Comparison of ENCODE assay signal across 8 mouse cellular contexts in the genomic region with DNA sequence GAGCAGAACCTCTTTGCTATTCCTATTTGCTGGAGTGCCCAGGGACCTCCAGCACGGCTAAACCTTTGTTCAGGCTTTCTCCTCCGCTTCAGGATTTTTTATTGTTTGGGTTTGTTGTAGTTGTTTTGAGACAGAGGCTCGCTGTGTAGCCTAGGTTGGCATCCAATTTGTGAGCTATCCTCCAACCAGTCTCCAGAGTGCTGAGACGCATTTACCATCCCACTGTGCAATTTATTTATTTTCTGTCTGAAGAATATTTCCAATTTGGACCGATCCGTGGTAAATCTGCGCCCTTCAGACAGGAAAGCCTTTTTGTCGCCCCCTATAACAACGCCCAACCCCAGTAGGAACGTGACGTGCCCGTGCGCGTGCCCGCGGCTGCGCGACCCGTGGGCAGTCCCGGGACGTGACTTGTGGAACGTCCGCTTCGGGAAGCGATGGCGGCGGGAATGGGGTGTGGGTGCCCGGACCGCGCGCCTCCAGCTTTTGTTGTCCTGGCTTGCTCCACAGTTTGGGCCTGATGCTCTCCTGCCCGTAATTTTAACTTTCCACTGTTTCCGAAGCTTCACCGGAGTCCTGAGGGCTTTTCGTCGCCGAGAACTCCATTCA. TPM values are rescaled to one million over a fixed set of nuclear protein-coding genes. Genes with fewer than 3 reads are reported as not detected.
DNase-seq lines count a peak whose midpoint lies in the region; ATAC-seq and TF ChIP-seq lines count a peak whose summit lies in the region.

No protein-coding gene starts in this region.

- H3K4me1 ChIP-seq in cortical plate, adult 2 months (ENCODE audit: control insufficient read depth, insufficient read depth, low read length), result peaks cover 2% of the 10 kb centered on the region; the same call in 1 of the 2 replicates

- DNase-seq in ZHBTc4 (ENCODE audit: low read depth, low spot score), result peak; percentile 92
- peak; percentile 92 for DNase-seq in gastrocnemius, postnatal 10 days
- peak; percentile 77 for DNase-seq in hindlimb bud, embryonic 11.5 days (ENCODE audit: extremely low spot score, low read depth, low spot score)
- DNase-seq in left cerebral cortex, adult 9 months (ENCODE audit: low spot score in 2 of 2), result peak; percentile 11 to 92
- peak; percentile 93 to 95 for DNase-seq in right cerebral cortex, postnatal 10 days (ENCODE audit: low spot score in 2 of 2)
- peak; percentile 93 for DNase-seq in urinary bladder, postnatal 14 days (ENCODE audit: low spot score)

- ATAC-seq in megakaryocyte, adult 5-6 weeks (ENCODE audit: poor library complexity, severe bottlenecking), result peak; percentile 63

- peak; percentile 85 for TF ChIP-seq POLR2A in cortical plate, adult 2 months (IDR thresholded peaks at IDR 0.05; ENCODE audit: extremely low read depth, insufficient read depth, low read length)

- peak overlapping the region; percentile 45 for H3K4me3 ChIP-seq in cortical plate, adult 2 months (ENCODE audit: insufficient read depth, low read length)

- peak overlapping the region; percentile 72 for H3K27ac ChIP-seq in cortical plate, adult 2 months (ENCODE audit: insufficient read depth, low read length)

- TF ChIP-seq CTCF in cortical plate, adult 2 months (IDR thresholded peaks at IDR 0.05; ENCODE audit: extremely low read depth, insufficient read depth, low read length), result no peak

RNA-seq across cellular contexts. Expression of a gene that starts 0.8 kb away (rescaled TPM):
- 21.0 and 21.3 TPM in 2 replicates for polyA plus RNA-seq in cortical plate, adult 2 months (2012; rRNA removed)
- 10 to 100 TPM; 73.2 to 73.7 TPM for total RNA-seq in gastrocnemius, postnatal 10 days (2021)
- 23.5 and 24.1 TPM in 2 replicates for total RNA-seq in megakaryocyte, adult 5-6 weeks (2015)
- 21.6 and 26.5 TPM in 2 replicates for total RNA-seq in megakaryocyte, adult 5-6 weeks (2017)

Comparison
In these comparisons a context has a peak if more than half of its experiments do, and no peak if none do; other contexts are left out.
1. Peak in every context shown above with its lines: DNase-seq, ATAC-seq, H3K4me3 ChIP-seq and H3K27ac ChIP-seq.